Mouse (Mus musculus) C2C12 (cell line): Measurements from ENCODE around the gene Gm4869.

Source experiments
- CTCF ChIP-seq: IDR thresholded peaks from one replicate; pipeline ENCODE4 v1.5.1; 2011; ENCODE audit not compliant: control insufficient read depth, insufficient read depth, insufficient read length
- MAX ChIP-seq: IDR thresholded peaks from one replicate; pipeline ENCODE4 v1.6.1; 2011; ENCODE audit warnings: mild to moderate bottlenecking, control low read depth
- MYOD1 ChIP-seq: IDR thresholded peaks from one replicate; pipeline ENCODE4 v1.6.1; 2011; ENCODE audit warnings: low read depth; ENCODE audit not compliant: control insufficient read depth, insufficient read length
- USF1 ChIP-seq: IDR thresholded peaks from one replicate; pipeline ENCODE4 v1.6.1; 2011; ENCODE audit warnings: low read depth, mild to moderate bottlenecking, control low read depth, moderate library complexity

DNA sequence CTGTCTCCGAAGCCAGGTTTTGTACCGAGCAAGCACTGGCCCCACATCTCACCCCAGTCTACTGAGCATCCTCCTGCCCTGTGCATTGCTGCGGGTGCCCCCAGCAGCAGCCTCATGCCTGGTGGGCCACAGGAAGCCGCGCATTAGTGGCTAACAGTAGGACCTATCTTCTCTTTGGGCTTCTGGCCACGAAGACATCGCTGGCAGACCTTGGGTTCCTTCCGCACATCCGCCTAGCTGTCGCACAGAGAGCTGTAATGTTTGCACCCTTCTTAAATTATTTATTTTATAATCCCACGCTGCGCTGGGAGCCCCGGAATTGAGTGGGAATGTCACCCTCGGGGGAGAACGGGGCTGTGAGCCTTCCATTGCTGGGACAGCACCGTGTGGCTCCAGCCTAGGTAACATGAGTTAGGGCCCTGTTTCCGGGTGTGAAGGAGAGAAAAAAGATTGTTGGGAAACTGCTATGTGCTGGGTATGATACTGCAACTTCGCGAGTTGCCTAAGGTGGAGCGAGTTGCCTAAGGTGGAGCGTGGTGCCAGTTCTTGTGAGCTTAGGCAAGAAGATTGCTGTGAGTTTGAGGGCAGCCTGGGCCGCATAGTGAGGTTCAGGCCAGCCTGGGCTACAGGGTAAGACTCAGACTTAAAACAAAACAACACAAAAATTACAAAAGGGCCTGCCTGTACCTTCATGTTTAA is 60.8 kb downstream of the Gm4869 start:
- TF ChIP-seq CTCF: no peak
- TF ChIP-seq USF1: no peak
- TF ChIP-seq MAX: no peak
- TF ChIP-seq MYOD1: no peak
